Mouse (Mus musculus) intestine, embryonic 15.5 days (tissue): ENCODE measurements around the gene Olfr1338. TPM values are rescaled to one million over a fixed set of nuclear protein-coding genes. Genes with fewer than 3 reads are reported as not detected.

ENCODE experiments used
- polyA plus RNA-seq: library from polyadenylated mRNA; unstranded; fragments of >200 nt; fragmentation: Nextera tagmentation; extraction: Ambion mirVana; gene quantifications from 2 replicates; pipeline ENCODE4 v1.2.1, GENCODE M21; 2015

Gene Olfr1338
- polyA plus RNA-seq, 1 experiment from 2014 or later = not detected

Other genes with a start within 250 kb of the Olfr1338 start
- gene 2610528J11Rik, start 231.7 kb downstream of the Olfr1338 start, polyA plus RNA-seq = 73.5 and 80.3 TPM in 2 replicates
- gene Tmem125, start 214.7 kb downstream of the Olfr1338 start, polyA plus RNA-seq = 10.7 and 14.3 TPM in 2 replicates
- 0.55 and 0.58 TPM in 2 replicates for gene Cfap57, start 138.0 kb downstream of the Olfr1338 start, polyA plus RNA-seq
- 125 and 144 TPM in 2 replicates for gene Ebna1bp2, start 137.9 kb downstream of the Olfr1338 start, polyA plus RNA-seq
- gene Olfr62, start 99.8 kb downstream of the Olfr1338 start, polyA plus RNA-seq = not detected in 2 replicates
- not detected in 2 replicates for gene Olfr1342, start 66.0 kb downstream of the Olfr1338 start, polyA plus RNA-seq
- gene Olfr1341, start 55.2 kb downstream of the Olfr1338 start, polyA plus RNA-seq = not detected in 2 replicates
- not detected in 2 replicates for gene Olfr1340, start 38.6 kb downstream of the Olfr1338 start, polyA plus RNA-seq
- gene Olfr1339, start 26.6 kb downstream of the Olfr1338 start, polyA plus RNA-seq = not detected in 2 replicates
- gene Olfr1337, start 23.8 kb upstream of the Olfr1338 start, polyA plus RNA-seq = not detected in 2 replicates
- not detected in 2 replicates for gene Olfr1335, start 51.2 kb upstream of the Olfr1338 start, polyA plus RNA-seq
- not detected in 2 replicates for gene Olfr1333, start 77.5 kb upstream of the Olfr1338 start, polyA plus RNA-seq
- gene Olfr1331, start 105.9 kb upstream of the Olfr1338 start, polyA plus RNA-seq = not detected in 2 replicates
- gene Olfr1330, start 129.9 kb upstream of the Olfr1338 start, polyA plus RNA-seq = not detected in 2 replicates
- not detected in 2 replicates for gene Olfr1329, start 158.7 kb upstream of the Olfr1338 start, polyA plus RNA-seq
- gene Olfr1328, start 179.9 kb upstream of the Olfr1338 start, polyA plus RNA-seq = not detected in 2 replicates
- gene Lao1, start 202.8 kb upstream of the Olfr1338 start, polyA plus RNA-seq = not detected in 2 replicates